Mouse (Mus musculus) erythroblast, embryonic 14.5 days (primary cell): ENCODE data around the gene Akr1c18.

Source experiments
- GATA1 ChIP-seq: IDR thresholded peaks from 2 replicates; pipeline ENCODE4 v1.6.1; 2012; ENCODE audit warnings: low read length, inconsistent platforms, mixed read lengths
- TAL1 ChIP-seq: IDR thresholded peaks from 3 replicates; pipeline ENCODE4 v1.6.1; 2012; ENCODE audit warnings: low read length, inconsistent platforms, mixed read lengths

DNA sequence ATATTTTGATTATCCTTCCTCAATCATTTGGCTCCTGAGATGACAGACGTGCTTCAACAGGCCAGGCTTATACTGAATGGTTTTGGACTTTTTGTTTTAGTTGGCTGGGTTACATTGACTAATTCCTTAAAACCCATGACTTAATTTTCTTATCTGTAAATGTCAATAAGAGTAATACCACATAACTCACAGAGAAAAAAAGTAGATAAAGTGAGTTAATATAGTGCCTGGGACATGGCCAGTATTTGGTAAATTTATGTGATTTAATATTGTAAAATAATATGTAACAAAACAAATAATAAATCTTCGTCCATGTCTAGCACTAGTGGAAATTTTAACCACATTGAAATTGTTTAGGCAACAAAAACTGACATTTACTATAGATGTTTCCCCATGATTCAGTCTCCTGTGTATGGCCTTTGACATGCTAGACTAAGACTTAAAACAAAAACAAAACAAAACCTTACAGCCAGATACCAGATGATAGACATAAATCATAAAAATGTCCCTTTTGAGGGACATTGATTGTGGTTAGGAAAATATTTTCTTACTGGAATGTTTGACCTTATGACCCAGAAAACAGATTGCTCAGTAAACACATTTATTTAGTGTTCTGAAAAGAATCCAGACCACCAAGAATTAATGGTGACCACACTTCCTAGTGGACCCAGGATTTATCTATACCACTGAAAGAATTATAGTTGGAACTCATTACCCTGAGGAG lies 31.1 kb downstream of the Akr1c18 start:
- TF ChIP-seq GATA1 (no peak), TAL1 (no peak)
